10 mouse cellular contexts compared by ENCODE assay signal in the genomic region with DNA sequence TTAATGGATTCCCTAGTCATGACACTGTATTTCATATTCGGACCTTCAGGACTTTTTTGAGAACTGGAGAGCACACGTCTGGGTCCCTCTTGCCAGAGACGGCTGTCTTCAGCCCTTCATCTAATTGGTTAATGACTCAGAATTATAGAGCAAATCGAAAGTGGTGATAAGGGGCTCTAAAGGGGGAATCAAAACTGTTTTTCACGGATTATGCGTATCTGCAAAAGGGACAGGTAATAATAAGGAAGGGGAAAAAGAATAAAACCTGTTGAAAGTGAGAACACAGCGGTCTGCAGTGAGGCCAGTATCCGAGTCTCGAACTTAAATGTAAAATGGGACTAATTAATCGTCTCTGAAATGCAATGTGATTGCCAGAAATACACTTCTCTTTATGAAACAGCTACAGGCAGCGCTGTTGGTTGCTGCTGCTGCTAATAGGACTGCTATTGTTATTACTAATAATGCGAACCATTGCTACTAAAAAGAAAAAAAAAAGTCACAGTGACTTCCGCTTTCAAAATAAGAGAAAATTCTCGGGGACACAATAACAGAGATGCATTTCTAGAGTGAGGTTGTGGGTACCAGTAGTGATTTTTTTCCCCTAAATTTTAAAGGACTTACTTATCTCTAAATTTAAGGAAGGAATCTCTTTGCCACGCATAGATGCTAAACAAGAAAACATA. TPM values are rescaled to one million over a fixed set of nuclear protein-coding genes. Genes with fewer than 3 reads are reported as not detected.
DNase-seq lines count a peak whose midpoint lies in the region; ATAC-seq lines count a peak whose summit lies in the region.
"Had no signal": no experiment of that assay in that cellular context is flagged by ENCODE, and none has a peak within 500 bp of the region (broad histone marks: within the 10 kb centered on the region; RNA-seq: fewer than 3 reads in every experiment).

No protein-coding gene starts in this region.

- no peak overlapping the region for H3K27ac ChIP-seq in heart, embryonic 13.5 days (replicated peaks)
- no peak overlapping the region for H3K27ac ChIP-seq in hindbrain, embryonic 11.5 days (ENCODE audit: low read depth, low read length)
- H3K27ac ChIP-seq in midbrain, embryonic 10.5 days (replicated peaks) = no peak overlapping the region

- H3K4me1 ChIP-seq in heart, embryonic 13.5 days = peaks cover 5% of the 10 kb centered on the region; the same call in 1 of the 2 replicates
- no peaks in the 10 kb centered on the region for H3K4me1 ChIP-seq in hindbrain, embryonic 11.5 days (replicated peaks; ENCODE audit: control insufficient read depth, insufficient read depth, low read length)
- peaks cover 16% of the 10 kb centered on the region for H3K4me1 ChIP-seq in midbrain, embryonic 10.5 days

- ATAC-seq in heart, embryonic 13.5 days (ENCODE audit: extremely low read depth, insufficient number of reproducible peaks, low FRiP score, low TSS enrichment) = no peak
- peak; percentile 24; the same call in 1 of the 2 replicates for ATAC-seq in hindbrain, embryonic 11.5 days (ENCODE audit: low FRiP score)

- no peaks in the 10 kb centered on the region for H3K36me3 ChIP-seq in heart, embryonic 13.5 days
- no peaks in the 10 kb centered on the region for H3K36me3 ChIP-seq in hindbrain, embryonic 11.5 days (ENCODE audit: control insufficient read depth, insufficient read depth, low read length)
- H3K36me3 ChIP-seq in midbrain, embryonic 10.5 days = no peaks in the 10 kb centered on the region

- no peak for DNase-seq in heart, adult 9 months (ENCODE audit: low spot score in 2 of 2)
- DNase-seq in Muller cell, postnatal 12 days (ENCODE audit: inconsistent ontology term) = peak; percentile 2
- DNase-seq in hindbrain, embryonic 11.5 days (ENCODE audit: low spot score) = no peak
- no peak for DNase-seq in midbrain, embryonic 10.5 days (ENCODE audit: low spot score)
- DNase-seq in cerebellum, postnatal 25 days = no peak
- no peak for DNase-seq in kidney, adult 9 months
- no peak for DNase-seq in cerebellum, adult 8-10 months

- 15% methylated on average over 15 of the region's 15 CpGs for WGBS in heart, embryonic 13.5 days
- 16% methylated on average over 15 of the region's 15 CpGs for WGBS in hindbrain, embryonic 11.5 days
- 10% methylated on average over 15 of the region's 15 CpGs for WGBS in midbrain, embryonic 10.5 days

- H3K9ac ChIP-seq in heart, embryonic 13.5 days = peak overlapping the region; percentile 81
- no peak overlapping the region for H3K9ac ChIP-seq in hindbrain, embryonic 11.5 days (ENCODE audit: low read depth, low read length)

- no peaks in the 10 kb centered on the region for H3K9me3 ChIP-seq in heart, embryonic 13.5 days
- no peaks in the 10 kb centered on the region for H3K9me3 ChIP-seq in hindbrain, embryonic 11.5 days (ENCODE audit: control insufficient read depth, low read length)
- H3K9me3 ChIP-seq in midbrain, embryonic 10.5 days (replicated peaks) = no peaks in the 10 kb centered on the region

- peak overlapping the region; percentile 84 for H3K4me3 ChIP-seq in heart, embryonic 13.5 days
- peak overlapping the region; percentile 74 for H3K4me3 ChIP-seq in hindbrain, embryonic 11.5 days (ENCODE audit: low read depth, low read length)
- peak overlapping the region; percentile 78 for H3K4me3 ChIP-seq in midbrain, embryonic 10.5 days

- H3K4me2 ChIP-seq in heart, embryonic 13.5 days = peak overlapping the region; percentile 90
- H3K4me2 ChIP-seq in hindbrain, embryonic 11.5 days (replicated peaks; ENCODE audit: low read depth, low read length) = peak overlapping the region; percentile 83

- H3K27me3 ChIP-seq in heart, embryonic 13.5 days (replicated peaks) = peaks cover 3% of the 10 kb centered on the region; the same call in 1 of the 2 replicates
- H3K27me3 ChIP-seq in hindbrain, embryonic 11.5 days (ENCODE audit: control insufficient read depth, insufficient read depth, low read length) = no peaks in the 10 kb centered on the region
- H3K27me3 ChIP-seq in midbrain, embryonic 10.5 days (ENCODE audit: low read depth, poor library complexity, severe bottlenecking) = peaks cover 12% of the 10 kb centered on the region

RNA-seq across cellular contexts. Expression of gene Rbm11, which starts 1.0 kb away (rescaled TPM):
- polyA plus RNA-seq in heart, embryonic 13.5 days (2015; fragmentation: Nextera tagmentation; extraction: Ambion mirVana) = 0.20 and 0.51 TPM in 2 replicates
- polyA plus RNA-seq in hindbrain, embryonic 11.5 days (2014; fragmentation: Nextera tagmentation; extraction: Ambion mirVana) = 0.71 and 0.73 TPM in 2 replicates
- polyA plus RNA-seq in midbrain, embryonic 10.5 days (2016; fragmentation: Nextera tagmentation; extraction: Ambion mirVana) = 0.53 and 0.87 TPM in 2 replicates
- polyA plus RNA-seq: small intestine, adult 2 months had no signal

RNA-seq across cellular contexts. Expression of gene Lipi, which starts 7.8 kb away (rescaled TPM):
- polyA plus RNA-seq in heart, embryonic 13.5 days (2015; fragmentation: Nextera tagmentation; extraction: Ambion mirVana) = not detected in 2 replicates
- polyA plus RNA-seq in hindbrain, embryonic 11.5 days (2014; fragmentation: Nextera tagmentation; extraction: Ambion mirVana) = not detected in 2 replicates
- not detected in 2 replicates for polyA plus RNA-seq in midbrain, embryonic 10.5 days (2016; fragmentation: Nextera tagmentation; extraction: Ambion mirVana)
- polyA plus RNA-seq: Patski; small intestine, adult 2 months had no signal
